Mouse (Mus musculus): ENCODE results near the gene Mif. TPM values are rescaled to one million over a fixed set of nuclear protein-coding genes. Genes with fewer than 3 reads are reported as not detected.

The Mif gene
- polyA plus RNA-seq, 1 experiment from 2014 or later, result 1,501 TPM

- Histone ChIP-seq H3K4me2 (ENCODE audit: low read length) (no peak overlapping the region), H3K27me3 (ENCODE audit: insufficient read depth, low read length) (no peaks in the 10 kb centered on the region), H3K36me3 (ENCODE audit: insufficient read depth, low read length) (no peaks in the 10 kb centered on the region), H3K9me3 (replicated peaks; ENCODE audit: low read length) (no peaks in the 10 kb centered on the region), H3K4me3 (replicated peaks; ENCODE audit: low read depth, low read length) (no peak overlapping the region), H3K4me1 (replicated peaks; ENCODE audit: insufficient read depth, low read length) (no peaks in the 10 kb centered on the region), H3K27ac (no peak overlapping the region), H3K9ac (ENCODE audit: low read depth, low read length) (no peak overlapping the region)
- no peak for DNase-seq (ENCODE audit: low spot score)
- no peak for ATAC-seq (replicated peaks; ENCODE audit: low FRiP score, low read depth)
- WGBS, result 78% methylated on average over 5 of the region's 5 CpGs
- no peak for TF ChIP-seq CTCF (IDR thresholded peaks at IDR 0.05; ENCODE audit: low read depth)
Measured at GRCm38 (mm10) chr10:75819882-75820281, 40.2 kb downstream of the Mif start.

- Histone ChIP-seq H3K4me1 (replicated peaks; ENCODE audit: insufficient read depth, low read length) (no peaks in the 10 kb centered on the region), H3K4me2 (ENCODE audit: low read length) (no peak overlapping the region), H3K9ac (ENCODE audit: low read depth, low read length) (no peak overlapping the region), H3K27ac (no peak overlapping the region), H3K27me3 (ENCODE audit: insufficient read depth, low read length) (no peaks in the 10 kb centered on the region), H3K36me3 (ENCODE audit: insufficient read depth, low read length) (no peaks in the 10 kb centered on the region), H3K9me3 (replicated peaks; ENCODE audit: low read length) (no peaks in the 10 kb centered on the region), H3K4me3 (replicated peaks; ENCODE audit: low read depth, low read length) (no peak overlapping the region)
- TF ChIP-seq CTCF (IDR thresholded peaks at IDR 0.05; ENCODE audit: low read depth), result peak; percentile 30; the same call in 1 of the 2 replicates
- ATAC-seq (replicated peaks; ENCODE audit: low FRiP score, low read depth) (no peak), DNase-seq (ENCODE audit: low spot score) (no peak)
- WGBS, result 62% methylated on average over 10 of the region's 10 CpGs
Measured at GRCm38 (mm10) chr10:75818641-75819040, 41.4 kb downstream of the Mif start.

Other genes with a start within 250 kb of the Mif start
- gene Susd2, start 216.2 kb downstream of the Mif start, polyA plus RNA-seq (2015; fragmentation: Nextera tagmentation; extraction: Ambion mirVana), result 33.7 and 38.7 TPM in 2 replicates
- gene Cabin1, start 95.9 kb downstream of the Mif start, polyA plus RNA-seq (2015; fragmentation: Nextera tagmentation; extraction: Ambion mirVana), result 20.5 and 24.0 TPM in 2 replicates
- gene Ddt, start 86.8 kb downstream of the Mif start, polyA plus RNA-seq (2015; fragmentation: Nextera tagmentation; extraction: Ambion mirVana), result 183 and 188 TPM in 2 replicates
- 0.71 TPM in 1 of 2 replicates, not detected in the other for gene Gm20441, start 79.3 kb downstream of the Mif start, polyA plus RNA-seq (2015; fragmentation: Nextera tagmentation; extraction: Ambion mirVana)
- 76.5 and 78.3 TPM in 2 replicates for gene Gstt3, start 78.8 kb downstream of the Mif start, polyA plus RNA-seq (2015; fragmentation: Nextera tagmentation; extraction: Ambion mirVana)
- gene Gstt1, start 61.7 kb downstream of the Mif start, polyA plus RNA-seq (2015; fragmentation: Nextera tagmentation; extraction: Ambion mirVana), result 33.2 and 34.4 TPM in 2 replicates
- not detected in 2 replicates for gene Gstt4, start 37.7 kb downstream of the Mif start, polyA plus RNA-seq (2015; fragmentation: Nextera tagmentation; extraction: Ambion mirVana)
- gene Gstt2, start 22.8 kb downstream of the Mif start, polyA plus RNA-seq (2015; fragmentation: Nextera tagmentation; extraction: Ambion mirVana), result 125 and 129 TPM in 2 replicates
- 2.8 and 3.3 TPM in 2 replicates for gene Derl3, start 33.2 kb upstream of the Mif start, polyA plus RNA-seq (2015; fragmentation: Nextera tagmentation; extraction: Ambion mirVana)
- 149 and 168 TPM in 2 replicates for gene Smarcb1, start 61.4 kb upstream of the Mif start, polyA plus RNA-seq (2015; fragmentation: Nextera tagmentation; extraction: Ambion mirVana)
- gene Chchd10, start 72.9 kb upstream of the Mif start, polyA plus RNA-seq (2015; fragmentation: Nextera tagmentation; extraction: Ambion mirVana), result 520 and 541 TPM in 2 replicates
- gene Mmp11, start 76.3 kb upstream of the Mif start, polyA plus RNA-seq (2015; fragmentation: Nextera tagmentation; extraction: Ambion mirVana), result 39.4 and 43.2 TPM in 2 replicates
- 0.32 and 0.39 TPM in 2 replicates for gene Gm867, start 80.4 kb upstream of the Mif start, polyA plus RNA-seq (2015; fragmentation: Nextera tagmentation; extraction: Ambion mirVana)
- 0.78 and 0.97 TPM in 2 replicates for gene Vpreb3, start 82.8 kb upstream of the Mif start, polyA plus RNA-seq (2015; fragmentation: Nextera tagmentation; extraction: Ambion mirVana)
- gene Gm5134, start 94.3 kb upstream of the Mif start, polyA plus RNA-seq (2015; fragmentation: Nextera tagmentation; extraction: Ambion mirVana), result 0.16 TPM in 1 of 2 replicates, not detected in the other
- 12.4 and 15.1 TPM in 2 replicates for gene Zfp280b, start 172.4 kb upstream of the Mif start, polyA plus RNA-seq (2015; fragmentation: Nextera tagmentation; extraction: Ambion mirVana)